Mouse (Mus musculus): Measurements from ENCODE around the gene Mettl1. TPM values are rescaled to one million over a fixed set of nuclear protein-coding genes. Genes with fewer than 3 reads are reported as not detected.
A peak's percentile ranks its signal among the peaks of the same experiment; 100 is the strongest.

Gene Mettl1
- polyA plus RNA-seq, 1 experiment, result 24.3 TPM

- TF ChIP-seq CTCF (IDR thresholded peaks at IDR 0.05; ENCODE audit: borderline replicate concordance, insufficient read depth, low read length) (no peak), POLR2A (IDR thresholded peaks at IDR 0.05; ENCODE audit: low read depth, low read length) (no peak)
- H3K4me3 ChIP-seq (ENCODE audit: insufficient read depth, low read length), result no peak overlapping the region
- no peaks in the 10 kb centered on the region for H3K4me1 ChIP-seq (ENCODE audit: control insufficient read depth, insufficient read depth, low read length)
- H3K27ac ChIP-seq (ENCODE audit: insufficient read depth, low read length), result no peak overlapping the region
Observed at GRCm38 (mm10) chr10:127016488-127016887, 24.7 kb upstream of the Mettl1 start.

DNA sequence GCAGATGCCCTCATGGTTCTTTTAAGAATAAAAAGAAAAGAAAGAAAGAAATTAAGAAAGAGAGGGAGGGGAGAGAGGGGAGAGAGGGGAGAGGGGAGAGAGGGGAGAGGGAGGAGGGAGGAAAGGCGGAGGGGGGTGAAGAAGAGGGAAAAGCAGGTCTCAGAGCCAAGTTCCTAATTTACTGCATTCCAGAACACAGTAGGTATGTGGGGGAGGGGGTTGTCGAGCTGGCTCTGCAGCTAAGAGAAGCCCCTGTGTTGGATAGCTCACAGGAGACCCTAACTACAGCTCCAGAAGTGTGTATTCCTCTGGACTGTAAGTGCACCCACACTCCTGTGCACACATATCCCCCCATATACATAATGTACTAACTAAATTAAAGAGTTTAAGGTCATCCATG is 24.1 kb upstream of the Mettl1 start:
- TF ChIP-seq CTCF (IDR thresholded peaks at IDR 0.05; ENCODE audit: borderline replicate concordance, insufficient read depth, low read length) (no peak), POLR2A (IDR thresholded peaks at IDR 0.05; ENCODE audit: low read depth, low read length) (no peak)
- Histone ChIP-seq H3K4me3 (ENCODE audit: insufficient read depth, low read length) (no peak overlapping the region), H3K4me1 (ENCODE audit: control insufficient read depth, insufficient read depth, low read length) (no peaks in the 10 kb centered on the region), H3K27ac (ENCODE audit: insufficient read depth, low read length) (no peak overlapping the region)

- H3K4me1 ChIP-seq (ENCODE audit: control insufficient read depth, insufficient read depth, low read length), result no peaks in the 10 kb centered on the region
- TF ChIP-seq POLR2A (IDR thresholded peaks at IDR 0.05; ENCODE audit: low read depth, low read length), result no peak
- no peak for TF ChIP-seq CTCF (IDR thresholded peaks at IDR 0.05; ENCODE audit: borderline replicate concordance, insufficient read depth, low read length)
Observed at GRCm38 (mm10) chr10:127018422-127018821, 22.8 kb upstream of the Mettl1 start.

DNA sequence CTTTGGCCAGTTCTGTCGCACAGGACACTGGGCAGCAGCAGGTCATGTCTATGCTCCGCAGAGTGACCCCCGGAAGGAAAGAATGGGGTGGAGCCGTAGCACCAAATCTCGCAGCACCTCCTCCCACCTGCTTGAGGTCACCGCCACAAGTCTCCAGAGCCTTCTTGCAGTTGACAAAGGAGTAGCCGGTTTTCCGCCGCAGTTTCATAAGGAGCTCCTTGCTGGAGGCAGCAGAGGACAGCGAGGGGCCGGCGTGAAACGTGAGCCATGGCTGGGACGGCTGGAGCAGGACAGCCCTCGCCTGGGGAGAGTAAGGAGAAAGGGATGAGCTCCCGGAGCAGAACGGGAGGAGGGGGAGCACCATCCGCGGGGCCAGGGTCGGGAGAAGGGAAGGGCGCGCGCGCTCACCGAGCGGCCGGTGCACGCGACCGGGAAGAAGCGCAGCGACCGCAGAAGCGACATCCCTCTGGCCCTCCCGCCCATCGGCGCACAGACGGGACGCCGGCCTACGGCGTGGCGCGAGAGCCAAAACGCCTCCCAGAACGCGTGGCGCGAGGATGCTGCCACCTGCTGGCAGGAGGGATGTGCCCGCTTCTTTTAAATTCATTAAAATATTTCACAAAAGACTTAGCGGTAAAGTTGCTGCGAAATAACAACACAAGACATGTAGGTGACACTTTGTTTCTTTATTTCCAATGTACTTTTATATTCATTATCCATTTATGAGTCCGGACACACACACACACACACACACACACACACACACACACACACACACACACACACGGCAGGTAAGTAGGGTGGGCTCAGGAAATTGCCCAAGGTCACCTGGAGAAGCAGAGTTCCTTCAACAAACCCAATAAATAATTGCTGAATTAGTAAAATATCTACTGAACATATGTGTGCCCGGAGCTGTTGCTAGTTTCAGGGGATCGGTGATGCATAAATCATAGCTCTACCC is 10.6 kb upstream of the Mettl1 start, which contains the start of gene Tsfm:
Gene Tsfm, minus strand, starts transcription at position 505 of the 961 bp plus-strand sequence.
- TF ChIP-seq CTCF (IDR thresholded peaks at IDR 0.05; ENCODE audit: borderline replicate concordance, insufficient read depth, low read length) (peak; percentile 95), POLR2A (IDR thresholded peaks at IDR 0.05; ENCODE audit: low read depth, low read length) (peak; percentile 70)
- no peaks in the 10 kb centered on the region for H3K4me1 ChIP-seq (ENCODE audit: control insufficient read depth, insufficient read depth, low read length)
- H3K4me3 ChIP-seq (ENCODE audit: insufficient read depth, low read length), result peak within 1 kb of the TSS; percentile 93
- H3K27ac ChIP-seq (ENCODE audit: insufficient read depth, low read length), result peak within 1 kb of the TSS; percentile 45

More at GRCm38 (mm10) chr10:127018422-127018821, 22.8 kb upstream of the Mettl1 start:
- no peak overlapping the region for H3K27ac ChIP-seq (ENCODE audit: insufficient read depth, low read length)
- H3K4me3 ChIP-seq (ENCODE audit: insufficient read depth, low read length), result no peak overlapping the region

DNA sequence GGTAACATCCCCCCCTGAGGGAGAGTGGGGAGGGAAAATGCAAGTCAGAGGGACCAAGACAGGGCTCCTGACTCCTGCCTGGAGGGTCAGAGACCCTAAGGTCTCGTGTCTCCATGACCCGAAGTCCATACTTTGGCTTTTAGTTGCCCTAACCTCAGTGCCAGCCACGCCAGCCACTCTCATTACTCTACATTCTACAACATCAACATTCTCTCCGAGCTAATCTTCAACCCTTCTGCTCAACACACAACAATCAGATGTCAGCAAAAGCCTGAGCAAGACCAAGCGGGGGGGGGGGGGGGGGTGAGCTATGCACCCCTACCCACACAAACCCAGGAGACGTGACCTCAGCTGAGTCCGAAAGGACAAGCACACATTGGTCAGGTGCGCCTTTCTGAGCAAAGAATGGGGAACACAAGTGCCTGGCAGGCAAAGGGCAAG is 7.9 kb upstream of the Mettl1 start:
- Histone ChIP-seq H3K27ac (ENCODE audit: insufficient read depth, low read length) (no peak overlapping the region), H3K4me1 (ENCODE audit: control insufficient read depth, insufficient read depth, low read length) (no peaks in the 10 kb centered on the region), H3K4me3 (ENCODE audit: insufficient read depth, low read length) (no peak overlapping the region)
- TF ChIP-seq CTCF (IDR thresholded peaks at IDR 0.05; ENCODE audit: borderline replicate concordance, insufficient read depth, low read length), result no peak
- TF ChIP-seq POLR2A (IDR thresholded peaks at IDR 0.05; ENCODE audit: low read depth, low read length), result no peak

- Histone ChIP-seq H3K4me1 (ENCODE audit: control insufficient read depth, insufficient read depth, low read length) (peaks cover 3% of the 10 kb centered on the region; the same call in 1 of the 2 replicates), H3K27ac (ENCODE audit: insufficient read depth, low read length) (no peak overlapping the region), H3K4me3 (ENCODE audit: insufficient read depth, low read length) (no peak overlapping the region)
- TF ChIP-seq CTCF (IDR thresholded peaks at IDR 0.05; ENCODE audit: borderline replicate concordance, insufficient read depth, low read length), result no peak
- no peak for TF ChIP-seq POLR2A (IDR thresholded peaks at IDR 0.05; ENCODE audit: low read depth, low read length)
Observed at GRCm38 (mm10) chr10:127036273-127036672, 4.9 kb upstream of the Mettl1 start.

DNA sequence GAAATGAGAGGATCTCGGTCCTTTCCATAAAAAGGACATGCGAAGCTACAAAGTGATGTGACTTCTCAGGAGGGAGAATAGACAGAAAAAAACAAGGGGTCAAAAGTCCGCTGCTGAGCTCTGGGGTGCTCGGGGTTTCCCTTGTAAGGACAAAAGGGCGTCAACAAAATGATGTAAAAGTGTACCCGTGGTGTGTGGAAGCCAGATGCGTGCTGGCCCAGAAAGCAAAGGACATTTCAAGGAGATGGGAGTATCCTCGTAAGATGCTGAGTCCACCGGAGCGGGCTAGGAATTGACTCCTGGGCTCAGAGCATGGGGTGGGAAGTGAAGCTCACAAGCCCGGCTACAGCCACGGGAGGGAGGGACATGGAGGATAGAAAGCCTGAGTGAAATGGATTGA is 3.6 kb upstream of the Mettl1 start:
- Histone ChIP-seq H3K4me1 (ENCODE audit: control insufficient read depth, insufficient read depth, low read length) (peaks cover 3% of the 10 kb centered on the region; the same call in 1 of the 2 replicates), H3K27ac (ENCODE audit: insufficient read depth, low read length) (no peak overlapping the region), H3K4me3 (ENCODE audit: insufficient read depth, low read length) (no peak overlapping the region)
- TF ChIP-seq CTCF (IDR thresholded peaks at IDR 0.05; ENCODE audit: borderline replicate concordance, insufficient read depth, low read length), result no peak
- no peak for TF ChIP-seq POLR2A (IDR thresholded peaks at IDR 0.05; ENCODE audit: low read depth, low read length)

DNA sequence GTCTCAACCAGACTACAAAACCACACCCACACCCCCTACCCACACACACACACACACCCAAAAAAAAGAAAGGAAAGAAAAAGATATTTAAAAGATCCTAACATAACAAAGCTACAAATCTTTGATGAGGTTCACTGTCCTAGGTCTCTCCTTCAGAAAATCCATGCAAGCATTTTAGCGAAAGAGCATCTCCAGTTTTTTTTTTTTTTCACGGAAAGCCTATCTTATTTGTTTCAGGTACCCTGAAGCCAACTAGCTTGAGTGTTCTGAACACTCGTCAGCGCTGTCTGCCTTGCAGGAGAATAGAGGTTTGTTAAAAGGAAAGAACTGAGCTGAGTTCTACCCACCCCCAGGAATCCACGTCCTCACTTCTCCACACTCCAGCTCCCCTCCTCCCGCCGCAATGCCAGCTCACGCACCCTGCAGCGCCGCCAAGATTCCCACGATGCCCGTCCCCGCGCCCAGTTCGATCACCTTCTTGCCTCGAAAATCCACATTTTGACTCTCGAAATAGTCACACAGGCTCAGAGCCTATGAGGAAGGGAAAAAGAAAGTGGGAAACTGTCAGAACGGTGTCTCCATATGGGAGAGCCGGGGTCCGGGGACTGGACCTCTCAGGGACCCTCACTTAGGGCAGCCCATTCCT is 522 bp upstream of the Mettl1 start:
- H3K27ac ChIP-seq (ENCODE audit: insufficient read depth, low read length), result peak overlapping the region; percentile 70

GRCm38 (mm10) chr10:127041774-127042338 is 642 bp downstream of the Mettl1 start:
- H3K4me1 ChIP-seq (ENCODE audit: control insufficient read depth, insufficient read depth, low read length), result peaks cover 3% of the 10 kb centered on the region; the same call in 1 of the 2 replicates
- TF ChIP-seq POLR2A (IDR thresholded peaks at IDR 0.05; ENCODE audit: low read depth, low read length) (peak; percentile 53), CTCF (IDR thresholded peaks at IDR 0.05; ENCODE audit: borderline replicate concordance, insufficient read depth, low read length) (no peak)
- H3K4me3 ChIP-seq (ENCODE audit: insufficient read depth, low read length), result peak overlapping the region; percentile 84
- peak overlapping the region; percentile 73 for H3K27ac ChIP-seq (ENCODE audit: insufficient read depth, low read length)

More for the DNA sequence above, 522 bp upstream of the Mettl1 start:
- TF ChIP-seq CTCF (IDR thresholded peaks at IDR 0.05; ENCODE audit: borderline replicate concordance, insufficient read depth, low read length) (no peak), POLR2A (IDR thresholded peaks at IDR 0.05; ENCODE audit: low read depth, low read length) (peak; percentile 52; the same call in 1 of the 2 replicates)
- peak overlapping the region; percentile 84 for H3K4me3 ChIP-seq (ENCODE audit: insufficient read depth, low read length)
- H3K4me1 ChIP-seq (ENCODE audit: control insufficient read depth, insufficient read depth, low read length), result peaks cover 3% of the 10 kb centered on the region; the same call in 1 of the 2 replicates

Data from embryonic fibroblast, embryonic 13.5 days (primary cell).